Mouse (Mus musculus) liver, adult 2 months (tissue): ENCODE data around the gene Racgap1. TPM values are rescaled to one million over a fixed set of nuclear protein-coding genes. Genes with fewer than 3 reads are reported as not detected.

Experiments used
- DNase-seq: peaks from one replicate; pipeline ENCODE4 v3.0.0-alpha.2; 2011; ENCODE audit warnings: low read depth, low spot score; ENCODE audit errors: extremely low read depth
- H3K27ac ChIP-seq: fragments of 200-500 bp; replicated peaks from 2 replicates; pipeline ENCODE4 v1.5.1; 2012; ENCODE audit warnings: low read depth, mild to moderate bottlenecking, control low read depth, inconsistent platforms, low read length; ENCODE audit not compliant: insufficient read depth
- H3K27me3 ChIP-seq: fragments of 200-500 bp; 2 replicates; pipeline ENCODE4 v1.6.1; 2012; ENCODE audit warnings: mild to moderate bottlenecking, moderate library complexity, low read length, inconsistent platforms; ENCODE audit not compliant: control insufficient read depth, insufficient read depth
- H3K36me3 ChIP-seq: fragments of 200-500 bp; 2 replicates; pipeline ENCODE4 v1.6.1; 2012; ENCODE audit warnings: low read length, inconsistent platforms; ENCODE audit not compliant: control insufficient read depth, insufficient read depth
- H3K4me1 ChIP-seq: fragments of 200-500 bp; 2 replicates; pipeline ENCODE4 v1.6.1; 2011; ENCODE audit warnings: low read length; ENCODE audit not compliant: control insufficient read depth, insufficient read depth
- H3K4me3 ChIP-seq: fragments of 200-500 bp; 2 replicates; pipeline ENCODE4 v1.5.1; 2011; ENCODE audit warnings: low read depth, mild to moderate bottlenecking, control low read depth, low read length, moderate library complexity; ENCODE audit not compliant: insufficient read depth
- H3K79me2 ChIP-seq: fragments of 200-500 bp; 2 replicates; pipeline ENCODE4 v1.6.1; 2012; ENCODE audit warnings: inconsistent platforms, mild to moderate bottlenecking, low read length, moderate library complexity; ENCODE audit not compliant: control insufficient read depth, insufficient read depth
- H3K9ac ChIP-seq: fragments of 200-500 bp; 2 replicates; pipeline ENCODE4 v1.6.1; 2012; ENCODE audit warnings: low read depth, mild to moderate bottlenecking, control low read depth, inconsistent platforms, low read length
- CTCF ChIP-seq: fragments of 200-500 bp; IDR thresholded peaks from 2 replicates; pipeline ENCODE4 v1.5.1; 2011; ENCODE audit warnings: low read depth, low read length, control low read depth
- POLR2A ChIP-seq: fragments of 200-500 bp; IDR thresholded peaks from 2 replicates; pipeline ENCODE4 v1.6.1; 2011; ENCODE audit warnings: low read length, control low read depth; ENCODE audit not compliant: insufficient read depth; ENCODE audit errors: extremely low read depth
- WGBS: fragments of 180-500 bp; shearing (Covaris S2); methylation state at CpG from one replicate; pipeline ENCODE4 v1.1.7; 2018; 5-methylcytosine and 5-hydroxymethylcytosine counted together
- polyA plus RNA-seq: library from polyadenylated mRNA; depleted of rRNA; stranded (reverse); fragments of >200 nt; gene quantifications from 2 replicates; pipeline ENCODE4 v1.2.3, GENCODE M21; 2012
- total RNA-seq: library from RNA; depleted of rRNA; stranded (reverse); fragments of >200 nt; gene quantifications from 2 replicates; pipeline ENCODE4 v1.2.3, GENCODE M21; 2014

Gene Racgap1
- total and polyA plus RNA-seq, 2 experiments: 0.32 to 0.92 TPM

DNA sequence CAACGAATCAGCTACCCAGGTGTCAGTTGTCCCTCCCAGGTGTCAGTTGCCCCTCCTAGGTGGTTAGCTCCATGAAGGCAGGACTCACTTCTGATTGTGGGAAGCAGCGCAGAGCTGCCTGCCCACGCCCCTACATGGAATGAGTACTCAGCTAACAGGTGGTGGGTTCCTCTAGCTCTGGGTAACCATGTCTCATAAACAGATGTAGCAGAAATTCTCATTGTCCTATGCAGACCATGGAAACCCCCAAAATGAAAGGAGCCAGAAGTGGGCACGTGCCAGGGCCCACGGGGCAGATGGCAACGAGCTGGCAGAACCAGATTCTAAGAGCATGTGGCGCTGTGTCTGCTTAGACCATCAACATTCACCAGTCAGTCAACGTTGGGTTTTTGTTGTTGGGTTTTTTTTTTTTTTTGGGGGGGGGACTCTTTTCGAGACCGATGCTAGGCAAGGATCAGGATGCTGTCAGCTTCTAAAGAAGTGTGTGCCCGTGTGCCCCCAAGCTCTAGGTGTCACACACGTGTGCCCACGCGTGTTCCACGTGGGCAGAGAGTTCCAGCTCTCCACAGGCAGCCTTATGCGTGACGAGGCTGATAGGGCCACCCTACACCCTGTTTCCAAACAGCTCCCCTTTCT is 12.6 kb upstream of the Racgap1 start:
- TF ChIP-seq CTCF (no peak), POLR2A (no peak)
- Histone ChIP-seq H3K27ac (no peak overlapping the region), H3K79me2 (no peaks in the 10 kb centered on the region), H3K4me1 (no peaks in the 10 kb centered on the region), H3K27me3 (peaks cover 3% of the 10 kb centered on the region; the same call in 1 of the 2 replicates), H3K36me3 (no peaks in the 10 kb centered on the region), H3K4me3 (no peak overlapping the region; the same call in 1 of the 2 replicates), H3K9ac (no peak overlapping the region)
- 9% methylated on average over 17 of the region's 17 CpGs for WGBS
- no peak for DNase-seq

GRCm38 (mm10) chr15:99662371-99662770 is 10.9 kb upstream of the Racgap1 start:
- peaks cover 3% of the 10 kb centered on the region; the same call in 1 of the 2 replicates for H3K27me3 ChIP-seq
- WGBS: 79% methylated on average over 7 of the region's 7 CpGs
- DNase-seq: no peak
- TF ChIP-seq POLR2A: no peak
- TF ChIP-seq CTCF: no peak
- no peak overlapping the region for H3K9ac ChIP-seq
- no peaks in the 10 kb centered on the region for H3K79me2 ChIP-seq
- H3K4me3 ChIP-seq: no peak overlapping the region
- H3K27ac ChIP-seq: no peak overlapping the region
- H3K36me3 ChIP-seq: no peaks in the 10 kb centered on the region
- H3K4me1 ChIP-seq: no peaks in the 10 kb centered on the region

DNA sequence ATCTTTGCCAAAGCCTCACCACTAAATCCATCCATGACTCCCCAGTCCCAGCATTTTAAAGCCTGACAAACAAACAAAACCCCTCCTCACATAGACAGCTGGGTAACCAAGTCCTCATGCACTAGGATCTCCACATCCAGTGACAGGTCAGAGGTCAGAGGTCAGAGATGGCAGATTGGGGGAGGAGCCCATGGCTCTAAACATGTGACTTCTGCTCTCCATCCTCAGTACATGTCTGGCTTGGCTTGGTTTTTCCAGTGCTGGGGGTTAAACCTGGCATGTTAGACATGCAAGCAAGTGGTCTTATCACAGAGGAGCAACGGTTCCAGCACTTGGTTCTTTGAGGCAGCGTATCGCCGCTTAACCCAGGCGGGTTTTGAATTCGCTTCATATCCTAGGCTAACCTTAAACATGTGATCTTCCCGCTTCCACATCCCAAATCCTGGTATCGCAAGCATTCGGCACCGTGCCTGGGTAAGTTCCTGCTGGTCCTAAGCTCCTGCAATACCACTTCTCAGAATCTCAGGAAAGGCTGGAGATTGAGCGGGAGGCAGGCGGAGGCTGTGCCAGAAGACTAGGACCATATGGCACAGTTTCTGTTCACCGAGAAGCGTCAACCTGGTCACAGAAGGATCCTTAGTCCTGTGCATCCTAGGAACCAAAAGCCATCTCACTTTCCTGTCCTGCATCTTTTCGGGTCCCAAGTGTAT is 9.8 kb upstream of the Racgap1 start:
- Histone ChIP-seq H3K27ac (no peak overlapping the region), H3K27me3 (peaks cover 3% of the 10 kb centered on the region; the same call in 1 of the 2 replicates), H3K36me3 (no peaks in the 10 kb centered on the region), H3K4me1 (no peaks in the 10 kb centered on the region), H3K9ac (no peak overlapping the region), H3K4me3 (no peak overlapping the region), H3K79me2 (no peaks in the 10 kb centered on the region)
- DNase-seq: no peak
- WGBS: 95% methylated on average over 15 of the region's 15 CpGs
- TF ChIP-seq CTCF (no peak), POLR2A (no peak)

DNA sequence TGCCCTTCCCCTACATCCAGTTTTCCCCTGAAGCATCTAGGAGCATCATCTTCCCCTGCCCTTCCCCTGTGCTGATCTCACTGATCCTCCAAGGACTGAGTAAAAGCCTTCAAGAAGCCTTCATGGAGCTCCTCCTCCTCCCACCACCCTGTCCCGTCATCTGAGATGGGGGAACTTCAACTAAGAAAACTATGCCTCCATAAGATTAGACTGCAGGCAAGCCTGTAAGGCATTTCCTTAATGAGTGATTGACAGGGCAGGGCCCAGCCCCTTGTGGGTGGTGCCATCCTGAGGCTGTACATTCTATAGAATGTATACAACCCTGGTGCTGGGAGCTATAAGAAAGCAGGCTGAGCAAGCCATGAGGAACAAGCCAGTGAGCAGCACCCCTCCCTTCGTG is 7.0 kb upstream of the Racgap1 start:
- Histone ChIP-seq H3K4me3 (no peak overlapping the region), H3K27ac (no peak overlapping the region), H3K4me1 (no peaks in the 10 kb centered on the region), H3K27me3 (no peaks in the 10 kb centered on the region), H3K79me2 (no peaks in the 10 kb centered on the region), H3K36me3 (no peaks in the 10 kb centered on the region), H3K9ac (no peak overlapping the region)
- TF ChIP-seq POLR2A: no peak
- TF ChIP-seq CTCF: no peak
- no peak for DNase-seq
- 77% methylated on average over 2 of the region's 2 CpGs for WGBS

- TF ChIP-seq CTCF (no peak), POLR2A (no peak)
- Histone ChIP-seq H3K4me1 (no peaks in the 10 kb centered on the region), H3K27ac (no peak overlapping the region), H3K9ac (no peak overlapping the region), H3K27me3 (no peaks in the 10 kb centered on the region), H3K4me3 (no peak overlapping the region), H3K79me2 (no peaks in the 10 kb centered on the region), H3K36me3 (no peaks in the 10 kb centered on the region)
- WGBS: 69% methylated on average over 9 of the region's 9 CpGs
- no peak for DNase-seq
Observed at GRCm38 (mm10) chr15:99655956-99656355, 4.5 kb upstream of the Racgap1 start.

- WGBS: 28% methylated on average over 21 of the region's 21 CpGs
- H3K27me3 ChIP-seq: no peaks in the 10 kb centered on the region
- H3K4me3 ChIP-seq: no peak overlapping the region
Observed at GRCm38 (mm10) chr15:99653876-99654275, 2.4 kb upstream of the Racgap1 start.

More at GRCm38 (mm10) chr15:99653876-99654275, 2.4 kb upstream of the Racgap1 start:
- Histone ChIP-seq H3K9ac (no peak overlapping the region), H3K36me3 (no peaks in the 10 kb centered on the region), H3K4me1 (no peaks in the 10 kb centered on the region), H3K27ac (no peak overlapping the region), H3K79me2 (no peaks in the 10 kb centered on the region)
- TF ChIP-seq POLR2A (no peak), CTCF (no peak)
- no peak for DNase-seq
